ENCODE assay signal across 17 mouse cellular contexts in genomic region chr2:157500364-157500763, GRCm38 (mm10). TPM values are rescaled to one million over a fixed set of nuclear protein-coding genes. Genes with fewer than 3 reads are reported as not detected.
A peak's percentile ranks its signal among the peaks of the same experiment; 100 is the strongest.
DNase-seq lines count a peak whose midpoint lies in the region; ATAC-seq and TF ChIP-seq lines count a peak whose summit lies in the region.
"Had no signal": no experiment of that assay in that cellular context is flagged by ENCODE, and none has a peak within 500 bp of the region (broad histone marks: within the 10 kb centered on the region; RNA-seq: fewer than 3 reads in every experiment).

No protein-coding gene starts in this region.

- H3K4me3 ChIP-seq in gastrocnemius, adult 2 months: no peak overlapping the region
- H3K4me3 ChIP-seq: embryonic facial prominence, embryonic 15.5 days; forebrain, embryonic 12.5 days; heart, embryonic 15.5 days; liver, embryonic 13.5 days had no signal

- no peak for TF ChIP-seq CTCF in gastrocnemius, adult 2 months (IDR thresholded peaks at IDR 0.05)

- H3K27ac ChIP-seq in gastrocnemius, adult 2 months: no peak overlapping the region
- H3K27ac ChIP-seq: embryonic facial prominence, embryonic 15.5 days; forebrain, embryonic 12.5 days; heart, embryonic 15.5 days; hindbrain, embryonic 14.5 days; liver, embryonic 13.5 days had no signal

- DNase-seq in adrenal gland, postnatal 14 days: peak; percentile 24
- DNase-seq in adrenal gland, postnatal 4 days (ENCODE audit: low spot score in 2 of 2): no peak
- DNase-seq in 416B (ENCODE audit: low read depth): peak; percentile 76
- no peak for DNase-seq in right cerebral cortex, adult 18-20 months
- DNase-seq in gastrocnemius, adult 2 months: no peak
- no peak for DNase-seq in gastrocnemius, postnatal 4 days (ENCODE audit: low spot score in 2 of 2)
- DNase-seq: cerebellum, adult 18-20 months; heart, adult 11 months; kidney, adult 11 months; layer of hippocampus, adult 9-11 months; liver, embryonic 13.5 days had no signal

- intact Hi-C loops in gastrocnemius, adult 2 months (cut with DNase I): no loop called here

- peak; percentile 82 for ATAC-seq in common myeloid progenitor, adult 5-6 weeks (replicated peaks; ENCODE audit: low read depth, poor library complexity, severe bottlenecking)
- 0 out of 2 replicates have a peak, but pooled peaks have one; percentile 26 for ATAC-seq in megakaryocyte-erythroid progenitor cell, adult 5-6 weeks (replicated peaks; ENCODE audit: low FRiP score, low TSS enrichment, poor library complexity, severe bottlenecking)

RNA-seq across cellular contexts. Expression of gene Nnat, which starts 59.5 kb away (rescaled TPM):
- total RNA-seq in adrenal gland, postnatal 14 days (2021): 158 TPM in 2 replicates
- total RNA-seq in adrenal gland, postnatal 4 days (2021): 100 to 1,000 TPM; 380 to 391 TPM
- 0.41 TPM in 1 of 2 replicates, not detected in the other for total RNA-seq in common myeloid progenitor, adult 5-6 weeks (2017)
- total RNA-seq in megakaryocyte-erythroid progenitor cell, adult 5-6 weeks (2014; fragmentation: Nextera tagmentation): not detected in 2 replicates
- not detected in 2 replicates for total RNA-seq in megakaryocyte-erythroid progenitor cell, adult 5-6 weeks (2017)
- total RNA-seq in gastrocnemius, adult 2 months (2021): under 1 TPM; 0.20 to 0.36 TPM
- 10 to 100 TPM; 20.2 to 41.1 TPM for total RNA-seq in gastrocnemius, postnatal 4 days (2021)

Comparison
In these comparisons a context has a peak if more than half of its experiments do, and no peak if none do; other contexts are left out.
1. DNase-seq: peak in adrenal gland, postnatal 14 days (single experiment) and 416B (single experiment); none in adrenal gland, postnatal 4 days (0 of 2), right cerebral cortex, adult 18-20 months (single experiment), gastrocnemius, adult 2 months (single experiment) and gastrocnemius, postnatal 4 days (0 of 2).
2. RNA of gene Nnat, which starts 59.5 kb away (total RNA-seq): 380 to 391 TPM in adrenal gland, postnatal 4 days, 158 TPM in adrenal gland, postnatal 14 days and 20.2 to 41.1 TPM in gastrocnemius, postnatal 4 days; 0.41 TPM in common myeloid progenitor, adult 5-6 weeks, 0.20 to 0.36 TPM in gastrocnemius, adult 2 months and not detected in megakaryocyte-erythroid progenitor cell, adult 5-6 weeks; every median in the first group is over 10 times any median in the second.